Mouse (Mus musculus) testis, adult 2 months (tissue): Measurements from ENCODE around the gene Rybp.

Experiments
- CTCF ChIP-seq: fragments of 200-500 bp; IDR thresholded peaks from 2 replicates; pipeline ENCODE4 v1.5.1; 2012; ENCODE audit warnings: low read depth, mild to moderate bottlenecking, inconsistent platforms, low read length, moderate library complexity; ENCODE audit not compliant: control insufficient read depth, insufficient read depth, insufficient replicate concordance
- POLR2A ChIP-seq: fragments of 200-500 bp; IDR thresholded peaks from 2 replicates; pipeline ENCODE4 v1.6.1; 2012; ENCODE audit warnings: low read depth, mild to moderate bottlenecking, inconsistent platforms, low read length, moderate library complexity; ENCODE audit not compliant: control insufficient read depth

- no peak for TF ChIP-seq CTCF
- peak; percentile 54 for TF ChIP-seq POLR2A
Measured at GRCm38 (mm10) chr6:100287334-100288015, at the start of gene Rybp.
